Mouse (Mus musculus): Measurements from ENCODE around the gene Gm4303. TPM values are rescaled to one million over a fixed set of nuclear protein-coding genes. Genes with fewer than 3 reads are reported as not detected.

Gm4303 gene
- not detected in 2 replicates for polyA plus RNA-seq (2012; rRNA removed; ENCODE audit: low replicate concordance)

DNA sequence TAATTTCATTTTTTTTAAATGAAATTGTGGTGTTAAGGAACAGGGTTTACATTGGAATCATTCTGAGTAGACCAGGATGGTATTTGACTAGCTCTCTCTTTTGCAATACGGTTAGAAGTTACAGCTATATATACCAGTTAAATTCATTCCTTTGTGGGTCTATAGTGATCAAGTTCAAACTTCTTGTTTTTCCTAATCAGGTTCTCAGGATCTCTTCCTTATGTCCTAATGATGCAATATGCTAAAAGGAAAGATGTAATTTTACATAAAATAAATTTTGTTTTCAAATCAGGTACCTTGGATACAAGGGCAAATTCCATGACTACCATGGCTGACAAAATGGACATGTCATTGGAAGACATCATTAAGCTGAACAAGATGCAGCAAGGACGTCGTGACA lies at the start of gene Gm4303:
Gm4303 (plus strand) TSS at position 301 of the 400 bp plus-strand sequence.

GRCm38 (mm10) chr10:100335376-100335775 lies 10.4 kb upstream of the Gm4303 start, which contains the start of gene Gm4301:
TSS of gene Gm4301 (plus strand) at chr10:100335676.

GRCm38 (mm10) chr10:100340536-100340935 lies 5.2 kb upstream of the Gm4303 start, which contains the start of gene Gm4302:
TSS of gene Gm4302 (plus strand) at chr10:100340836.

GRCm38 (mm10) chr10:100350793-100351192 lies 5.0 kb downstream of the Gm4303 start, which contains the start of gene Gm4305:
TSS of gene Gm4305 (plus strand) at chr10:100351093.

DNA sequence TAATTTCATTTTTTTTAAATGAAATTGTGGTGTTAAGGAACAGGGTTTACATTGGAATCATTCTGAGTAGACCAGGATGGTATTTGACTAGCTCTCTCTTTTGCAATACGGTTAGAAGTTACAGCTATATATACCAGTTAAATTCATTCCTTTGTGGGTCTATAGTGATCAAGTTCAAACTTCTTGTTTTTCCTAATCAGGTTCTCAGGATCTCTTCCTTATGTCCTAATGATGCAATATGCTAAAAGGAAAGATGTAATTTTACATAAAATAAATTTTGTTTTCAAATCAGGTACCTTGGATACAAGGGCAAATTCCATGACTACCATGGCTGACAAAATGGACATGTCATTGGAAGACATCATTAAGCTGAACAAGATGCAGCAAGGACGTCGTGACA lies 15.3 kb downstream of the Gm4303 start, which contains the start of gene Gm4307:
Gm4307 (plus strand) TSS at position 301 of the 400 bp plus-strand sequence.

DNA sequence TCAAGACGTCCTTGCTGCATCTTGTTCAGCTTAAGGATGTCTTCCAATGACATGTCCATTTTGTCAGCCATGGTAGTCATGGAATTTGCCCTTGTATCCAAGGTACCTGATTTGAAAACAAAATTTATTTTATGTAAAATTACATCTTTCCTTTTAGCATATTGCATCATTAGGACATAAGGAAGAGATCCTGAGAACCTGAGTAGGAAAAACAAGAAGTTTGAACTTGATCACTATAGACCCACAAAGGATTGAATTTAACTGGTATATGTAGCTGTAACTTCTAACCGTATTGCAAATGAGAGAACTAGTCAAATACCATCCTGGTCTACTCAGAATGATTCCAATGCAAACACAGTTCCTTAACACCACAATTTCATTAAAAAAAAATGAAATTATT lies 36.7 kb downstream of the Gm4303 start, which contains the start of gene Gm4312:
Gm4312 (minus strand) TSS at position 101 of the 400 bp plus-strand sequence.

Other genes starting within 250 kb of the Gm4303 start
- not detected in 2 replicates for gene Gm4301, start 10.3 kb upstream of the Gm4303 start, polyA plus RNA-seq (2012; rRNA removed; ENCODE audit: low replicate concordance)
- not detected in 2 replicates for gene Gm4302, start 5.1 kb upstream of the Gm4303 start, polyA plus RNA-seq (2012; rRNA removed; ENCODE audit: low replicate concordance)
- gene Gm4305, start 5.1 kb downstream of the Gm4303 start, polyA plus RNA-seq (2012; rRNA removed; ENCODE audit: low replicate concordance) = not detected in 2 replicates
- gene Gm4307, start 15.4 kb downstream of the Gm4303 start, polyA plus RNA-seq (2012; rRNA removed; ENCODE audit: low replicate concordance) = not detected in 2 replicates
- not detected in 2 replicates for gene Gm4312, start 36.6 kb downstream of the Gm4303 start, polyA plus RNA-seq (2012; rRNA removed; ENCODE audit: low replicate concordance)
- 0.45 and 1.7 TPM in 2 replicates for gene Tmtc3, start 141.4 kb downstream of the Gm4303 start, polyA plus RNA-seq (2012; rRNA removed; ENCODE audit: low replicate concordance)
- gene Cep290, start 141.6 kb downstream of the Gm4303 start, polyA plus RNA-seq (2012; rRNA removed; ENCODE audit: low replicate concordance) = not detected in 2 replicates
- gene 4930430F08Rik, start 244.5 kb downstream of the Gm4303 start, polyA plus RNA-seq (2012; rRNA removed; ENCODE audit: low replicate concordance) = 0.52 and 3.8 TPM in 2 replicates
- not detected in 2 replicates for gene 1700017N19Rik, start 244.5 kb downstream of the Gm4303 start, polyA plus RNA-seq (2012; rRNA removed; ENCODE audit: low replicate concordance)